Mouse (Mus musculus) olfactory bulb, adult 2 months (tissue): ENCODE measurements around the gene Bbs7.

Experiments used
- CTCF ChIP-seq: fragments of 200-500 bp; IDR thresholded peaks from 2 replicates; pipeline ENCODE4 v1.5.1; 2012; ENCODE audit warnings: low read depth, mild to moderate bottlenecking, low read length, moderate library complexity; ENCODE audit not compliant: insufficient read depth
- POLR2A ChIP-seq: fragments of 200-500 bp; IDR thresholded peaks from 2 replicates; pipeline ENCODE4 v1.6.1; 2012; ENCODE audit warnings: mild to moderate bottlenecking, low read depth, low read length, moderate library complexity; ENCODE audit not compliant: insufficient read depth

DNA sequence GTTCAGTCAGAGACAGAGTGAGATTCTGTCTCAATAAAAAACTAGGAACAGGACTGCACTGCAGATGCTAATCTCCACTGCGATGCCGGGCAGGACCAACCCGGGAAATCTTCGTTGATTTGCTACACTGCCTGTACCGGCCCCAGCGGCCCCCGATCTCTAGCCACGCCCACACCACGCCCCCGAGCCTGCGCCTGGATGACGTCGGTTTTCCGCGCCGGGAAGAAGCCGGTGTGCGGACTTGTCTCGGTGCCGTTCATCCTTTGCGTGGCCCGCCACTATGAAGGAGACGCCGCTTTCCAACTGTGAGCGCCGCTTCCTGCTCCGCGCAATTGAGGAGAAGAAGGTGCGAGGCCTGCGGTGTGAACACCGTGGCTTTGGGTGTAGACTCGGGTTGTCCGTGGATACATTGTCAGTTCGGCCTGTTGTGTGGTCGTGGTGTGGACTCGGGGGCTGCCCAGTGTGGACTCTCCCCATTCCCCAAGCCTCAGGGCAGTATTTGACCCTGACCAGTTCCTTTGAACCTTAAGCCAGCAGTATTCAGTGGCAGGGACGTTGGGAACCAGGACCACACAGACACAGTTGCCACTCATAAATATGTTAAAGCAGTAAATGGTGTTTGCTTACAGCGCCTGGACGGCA lies 60.8 kb downstream of the Bbs7 start, which contains the start of gene Exosc9:
- peak; percentile 54; the same call in 1 of the 2 replicates for TF ChIP-seq POLR2A
- no peak for TF ChIP-seq CTCF
